Mouse (Mus musculus): ENCODE results near the gene Osbpl2.

GRCm38 (mm10) chr2:180133911-180134310 is 14.8 kb downstream of the Osbpl2 start:
- no peak for TF ChIP-seq CTCF (IDR thresholded peaks at IDR 0.05; ENCODE audit: insufficient read depth, low read length)
- TF ChIP-seq POLR2A (IDR thresholded peaks at IDR 0.05; ENCODE audit: borderline replicate concordance, extremely low read depth, low read depth, low read length): no peak
